ENCODE assay signal across 21 mouse cellular contexts in genomic region chr15:16541226-16541625, GRCm38 (mm10).
A peak's percentile ranks its signal among the peaks of the same experiment; 100 is the strongest.
DNase-seq lines count a peak whose midpoint lies in the region; ATAC-seq and TF ChIP-seq lines count a peak whose summit lies in the region.
"Had no signal": no experiment of that assay in that cellular context is flagged by ENCODE, and none has a peak within 500 bp of the region (broad histone marks: within the 10 kb centered on the region; RNA-seq: fewer than 3 reads in every experiment).

No protein-coding gene starts in this region.

- no peak for ATAC-seq in kidney, embryonic 14.5 days (ENCODE audit: low FRiP score, low TSS enrichment)
- ATAC-seq: forebrain, embryonic 13.5 days; hindbrain, postnatal 0 days had no signal

- peak; percentile 54 to 61 for DNase-seq in frontal cortex, adult 2 months (ENCODE audit: extremely low spot score in 1 of 2, low spot score in 1 of 2)
- DNase-seq in frontal cortex, postnatal 10 days (ENCODE audit: low spot score in 2 of 2), result no peak
- DNase-seq in left cerebral cortex, adult 11 months (ENCODE audit: low spot score), result peak; percentile 32
- DNase-seq in left cerebral cortex, adult 2 months (ENCODE audit: extremely low spot score in 1 of 2, low spot score in 2 of 2), result no peak
- peak; percentile 10 to 11 for DNase-seq in right cerebral cortex, postnatal 36 days (ENCODE audit: low spot score in 2 of 2)
- no peak for DNase-seq in right cerebral cortex, postnatal 4 days
- DNase-seq: adrenal gland, adult 2 months; adrenal gland, postnatal 25 days; cerebellum, adult 2 months; cerebellum, postnatal 10 days; gastrocnemius, postnatal 14 days; heart, adult 2 months; heart, postnatal 14 days had no signal

- no peaks in the 10 kb centered on the region for H3K4me1 ChIP-seq in kidney, embryonic 14.5 days (ENCODE audit: control insufficient read depth, insufficient read depth, low read length)
- H3K4me1 ChIP-seq: embryonic facial prominence, embryonic 10.5 days; forebrain, embryonic 13.5 days; heart, embryonic 15.5 days; hindbrain, embryonic 13.5 days had no signal

- H3K4me2 ChIP-seq in kidney, embryonic 14.5 days (replicated peaks; ENCODE audit: low read depth, low read length), result no peak overlapping the region
- H3K4me2 ChIP-seq: forebrain, embryonic 13.5 days; heart, embryonic 11.5 days; heart, embryonic 15.5 days; hindbrain, embryonic 13.5 days had no signal

- no peak for TF ChIP-seq CTCF in left cerebral cortex, adult 2 months (IDR thresholded peaks at IDR 0.05)

- intact Hi-C loops in left cerebral cortex, adult 2 months (cut with DNase I), result no loop called here

- H3K9me3 ChIP-seq in kidney, embryonic 14.5 days (ENCODE audit: control insufficient read depth, low read length), result no peaks in the 10 kb centered on the region
- H3K9me3 ChIP-seq: embryonic facial prominence, embryonic 10.5 days; forebrain, embryonic 13.5 days; heart, embryonic 15.5 days; hindbrain, embryonic 13.5 days had no signal

- H3K36me3 ChIP-seq in kidney, embryonic 14.5 days (ENCODE audit: control insufficient read depth, insufficient read depth, low read length), result no peaks in the 10 kb centered on the region
- H3K36me3 ChIP-seq: embryonic facial prominence, embryonic 10.5 days; heart, embryonic 15.5 days; hindbrain, embryonic 13.5 days had no signal

- H3K9ac ChIP-seq in kidney, embryonic 14.5 days (ENCODE audit: low read depth, low read length), result no peak overlapping the region
- H3K9ac ChIP-seq: forebrain, embryonic 13.5 days; heart, embryonic 15.5 days; hindbrain, embryonic 13.5 days had no signal

- H3K27ac ChIP-seq in left cerebral cortex, adult 2 months, result no peak overlapping the region
- no peak overlapping the region for H3K27ac ChIP-seq in kidney, embryonic 14.5 days (ENCODE audit: low read depth, low read length)
- H3K27ac ChIP-seq: embryonic facial prominence, embryonic 10.5 days; forebrain, embryonic 13.5 days; heart, adult 2 months; heart, embryonic 15.5 days; hindbrain, embryonic 13.5 days; hindbrain, postnatal 0 days had no signal

- WGBS in kidney, embryonic 14.5 days, result 67% methylated on average over 1 of the region's 1 CpGs

- H3K4me3 ChIP-seq in left cerebral cortex, adult 2 months, result no peak overlapping the region
- H3K4me3 ChIP-seq in kidney, embryonic 14.5 days (ENCODE audit: low read length), result no peak overlapping the region
- H3K4me3 ChIP-seq: embryonic facial prominence, embryonic 10.5 days; forebrain, embryonic 13.5 days; heart, adult 2 months; heart, embryonic 15.5 days; hindbrain, embryonic 13.5 days had no signal

- H3K27me3 ChIP-seq in kidney, embryonic 14.5 days (ENCODE audit: control insufficient read depth, insufficient read depth, low read length), result no peaks in the 10 kb centered on the region
- H3K27me3 ChIP-seq: CH12.LX; forebrain, embryonic 13.5 days; heart, embryonic 15.5 days; hindbrain, embryonic 13.5 days had no signal

Comparison
In these comparisons a context has a peak if more than half of its experiments do, and no peak if none do; other contexts are left out.
1. DNase-seq: peak in frontal cortex, adult 2 months (2 of 2), left cerebral cortex, adult 11 months (single experiment) and right cerebral cortex, postnatal 36 days (2 of 2); none in frontal cortex, postnatal 10 days (0 of 2), left cerebral cortex, adult 2 months (0 of 2) and right cerebral cortex, postnatal 4 days (single experiment).